Mouse (Mus musculus) hindbrain, embryonic 16.5 days (tissue): ENCODE results near the gene Cad. TPM values are rescaled to one million over a fixed set of nuclear protein-coding genes. Genes with fewer than 3 reads are reported as not detected.
A peak's percentile ranks its signal among the peaks of the same experiment; 100 is the strongest.
"Not testable (repeated sequence)": the region's sequence is repeated elsewhere in the genome, so short reads cannot be mapped to it uniquely, and the experiment has no call there.

ENCODE experiments used
- ATAC-seq: fragments of 200-750 bp; cut with Nextera tagmentation; 2 replicates; pipeline ENCODE4 v1.8.0; 2017; ENCODE audit warnings: moderate TSS enrichment, moderate library complexity
- H3K27ac ChIP-seq: fragments of 300-500 bp; sonication (generic); 2 replicates; pipeline ENCODE4 v1.5.1; 2014; ENCODE audit warnings: low read depth, mild to moderate bottlenecking, control low read depth, low read length, moderate library complexity
- H3K27me3 ChIP-seq: fragments of 300-500 bp; sonication (generic); replicated peaks from 2 replicates; pipeline ENCODE4 v1.6.1; 2014; ENCODE audit warnings: low read length; ENCODE audit not compliant: control insufficient read depth, insufficient read depth
- H3K36me3 ChIP-seq: fragments of 300-500 bp; sonication (generic); 2 replicates; pipeline ENCODE4 v1.6.1; 2014; ENCODE audit warnings: mild to moderate bottlenecking, low read length, moderate library complexity, mixed read lengths; ENCODE audit not compliant: control insufficient read depth, insufficient read depth
- H3K4me1 ChIP-seq: fragments of 300-500 bp; sonication (generic); 2 replicates; pipeline ENCODE4 v1.6.1; 2014; ENCODE audit warnings: low read depth, low read length; ENCODE audit not compliant: control insufficient read depth, insufficient read depth
- H3K4me2 ChIP-seq: fragments of 300-500 bp; sonication (generic); 2 replicates; pipeline ENCODE4 v1.6.1; 2014; ENCODE audit warnings: mild to moderate bottlenecking, low read length, control low read depth, moderate library complexity
- H3K4me3 ChIP-seq: fragments of 300-500 bp; sonication (generic); 2 replicates; pipeline ENCODE4 v1.5.1; 2014; ENCODE audit warnings: mild to moderate bottlenecking, low read length, control low read depth, moderate library complexity
- H3K9ac ChIP-seq: fragments of 300-500 bp; sonication (generic); 2 replicates; pipeline ENCODE4 v1.6.1; 2014; ENCODE audit warnings: low read depth, mild to moderate bottlenecking, control low read depth, low read length, moderate library complexity
- H3K9me3 ChIP-seq: fragments of 300-500 bp; sonication (generic); 2 replicates; pipeline ENCODE4 v1.6.1; 2014; ENCODE audit warnings: mild to moderate bottlenecking, low read length, moderate library complexity; ENCODE audit not compliant: control insufficient read depth
- WGBS: fragments of 180-500 bp; shearing (Covaris S2); extraction: QIAGEN DNeasy Blood & Tissue Kit; methylation state at CpG from one replicate; pipeline ENCODE4 v1.1.7; 2014; 5-methylcytosine and 5-hydroxymethylcytosine counted together
- polyA plus RNA-seq: library from polyadenylated mRNA; unstranded; fragments of >200 nt; fragmentation: Nextera tagmentation; extraction: Ambion mirVana; gene quantifications from 2 replicates; pipeline ENCODE4 v1.2.1, GENCODE M21; 2015

The Cad gene
- polyA plus RNA-seq, 1 experiment from 2014 or later = 11.6 TPM

GRCm38 (mm10) chr5:31053728-31054127 lies 852 bp upstream of the Cad start:
- peak overlapping the region; percentile 76 for H3K4me3 ChIP-seq
- peaks cover 17% of the 10 kb centered on the region for H3K4me1 ChIP-seq
- H3K27ac ChIP-seq, ATAC-seq, H3K27me3 ChIP-seq, H3K9me3 ChIP-seq, H3K36me3 ChIP-seq: not testable (repeated sequence)
- 47% methylated on average over 4 of the region's 4 CpGs for WGBS
- H3K9ac ChIP-seq = peak overlapping the region; percentile 64; the same call in 1 of the 2 replicates
- H3K4me2 ChIP-seq = peak overlapping the region; percentile 97

GRCm38 (mm10) chr5:31055216-31056140 lies 898 bp downstream of the Cad start:
- WGBS = 20% methylated on average over 19 of the region's 19 CpGs
- ATAC-seq = peak; percentile 3; the same call in 1 of the 2 replicates
- peaks cover 13% of the 10 kb centered on the region for H3K4me1 ChIP-seq

DNA sequence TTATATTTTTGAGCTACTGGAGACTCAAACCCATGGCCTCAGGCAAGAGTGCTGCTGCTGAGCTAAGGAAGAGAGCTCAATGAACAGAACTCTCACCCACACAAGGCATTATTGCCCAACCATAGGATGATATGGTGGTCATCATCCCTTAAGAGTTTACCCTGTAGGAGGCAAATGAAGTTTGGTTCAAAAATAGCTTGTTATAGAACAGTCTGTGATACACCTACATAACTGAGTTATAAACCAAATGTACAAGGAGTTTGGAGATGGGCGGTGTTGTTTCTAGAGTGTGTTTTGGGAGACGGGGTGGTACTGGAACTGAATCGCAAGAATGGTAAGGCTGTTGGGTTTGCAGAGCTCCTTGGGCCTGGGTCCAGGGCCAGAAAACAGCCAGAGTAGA lies 15.2 kb downstream of the Cad start:
- H3K36me3 ChIP-seq = peaks cover 66% of the 10 kb centered on the region

More at GRCm38 (mm10) chr5:31055216-31056140, 898 bp downstream of the Cad start:
- H3K27ac ChIP-seq = peak overlapping the region; percentile 80; the same call in 1 of the 2 replicates
- H3K27me3 ChIP-seq = no peaks in the 10 kb centered on the region
- peaks cover 6% of the 10 kb centered on the region for H3K36me3 ChIP-seq
- H3K4me3 ChIP-seq = peak overlapping the region; percentile 76
- peak overlapping the region; percentile 97 for H3K4me2 ChIP-seq
- H3K9me3 ChIP-seq = no peaks in the 10 kb centered on the region
- peak overlapping the region; percentile 88 for H3K9ac ChIP-seq

GRCm38 (mm10) chr5:31071059-31071458 lies 16.5 kb downstream of the Cad start:
- no peak overlapping the region for H3K27ac ChIP-seq
- H3K4me2 ChIP-seq = no peak overlapping the region
- H3K9ac ChIP-seq = no peak overlapping the region
- no peaks in the 10 kb centered on the region for H3K27me3 ChIP-seq
- no peaks in the 10 kb centered on the region for H3K4me1 ChIP-seq
- ATAC-seq = no peak
- H3K4me3 ChIP-seq = no peak overlapping the region
- WGBS = 67% methylated on average over 2 of the region's 2 CpGs
- no peaks in the 10 kb centered on the region for H3K9me3 ChIP-seq
- peaks cover 74% of the 10 kb centered on the region for H3K36me3 ChIP-seq

More for the DNA sequence above, 15.2 kb downstream of the Cad start:
- H3K27ac ChIP-seq = no peak overlapping the region
- H3K9me3 ChIP-seq = no peaks in the 10 kb centered on the region
- 98% methylated on average over 3 of the region's 3 CpGs for WGBS
- H3K4me3 ChIP-seq = no peak overlapping the region
- no peak overlapping the region for H3K4me2 ChIP-seq
- H3K4me1 ChIP-seq = no peaks in the 10 kb centered on the region
- no peak for ATAC-seq
- no peaks in the 10 kb centered on the region for H3K27me3 ChIP-seq
- H3K9ac ChIP-seq = no peak overlapping the region

DNA sequence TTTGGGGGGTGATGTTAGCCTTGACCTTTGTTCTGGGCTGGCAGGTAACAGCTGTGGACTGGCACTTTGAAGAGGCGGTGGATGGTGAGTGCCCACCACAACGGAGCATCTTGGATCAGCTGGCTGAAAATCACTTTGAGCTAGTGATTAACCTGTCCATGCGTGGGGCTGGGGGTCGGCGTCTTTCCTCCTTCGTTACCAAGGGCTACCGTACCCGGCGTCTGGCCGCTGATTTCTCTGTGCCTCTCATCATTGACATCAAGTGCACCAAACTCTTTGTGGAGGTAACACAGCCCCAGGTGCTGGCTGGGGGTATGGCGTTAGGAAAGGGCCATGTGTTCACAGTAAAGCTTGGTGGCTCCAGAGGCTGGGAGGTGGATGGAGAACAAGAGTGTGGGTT lies 17.2 kb downstream of the Cad start:
- H3K36me3 ChIP-seq = peaks cover 76% of the 10 kb centered on the region
- H3K4me2 ChIP-seq = no peak overlapping the region
- no peak overlapping the region for H3K4me3 ChIP-seq
- H3K27me3 ChIP-seq = no peaks in the 10 kb centered on the region
- no peaks in the 10 kb centered on the region for H3K4me1 ChIP-seq
- no peaks in the 10 kb centered on the region for H3K9me3 ChIP-seq
- no peak for ATAC-seq
- 96% methylated on average over 11 of the region's 11 CpGs for WGBS
- no peak overlapping the region for H3K27ac ChIP-seq
- H3K9ac ChIP-seq = no peak overlapping the region

- Histone ChIP-seq H3K4me2 (no peak overlapping the region), H3K9ac (no peak overlapping the region), H3K4me3 (no peak overlapping the region), H3K36me3 (peaks cover 74% of the 10 kb centered on the region), H3K27me3 (no peaks in the 10 kb centered on the region), H3K9me3 (no peaks in the 10 kb centered on the region), H3K27ac (no peak overlapping the region), H3K4me1 (no peaks in the 10 kb centered on the region)
- ATAC-seq = no peak
- 95% methylated on average over 12 of the region's 12 CpGs for WGBS
These were observed 18.6 kb downstream of the Cad start for GRCm38 (mm10) chr5:31073176-31073575.

DNA sequence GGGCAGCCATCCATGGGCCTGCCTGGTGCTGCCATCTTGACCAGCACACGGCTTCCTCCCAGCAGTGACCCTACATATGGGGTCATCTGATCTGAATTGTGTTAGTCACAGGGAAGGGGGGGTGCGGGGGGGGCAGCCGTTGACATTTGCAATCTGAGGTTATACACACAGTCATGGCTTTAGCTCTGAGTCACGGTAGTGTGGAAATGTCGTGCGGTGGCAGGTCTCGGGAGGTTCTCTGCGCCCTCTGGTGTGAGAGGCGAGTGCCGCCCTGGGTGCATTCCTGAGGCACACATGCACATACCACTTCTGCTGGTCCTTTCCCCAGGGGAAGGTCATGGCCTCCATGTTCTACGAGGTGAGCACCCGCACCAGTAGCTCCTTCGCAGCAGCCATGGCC lies 21.8 kb downstream of the Cad start:
- Histone ChIP-seq H3K4me3 (no peak overlapping the region), H3K27me3 (no peaks in the 10 kb centered on the region), H3K4me2 (no peak overlapping the region), H3K9ac (no peak overlapping the region), H3K9me3 (no peaks in the 10 kb centered on the region), H3K27ac (no peak overlapping the region), H3K36me3 (peaks cover 54% of the 10 kb centered on the region), H3K4me1 (no peaks in the 10 kb centered on the region)
- WGBS = 88% methylated on average over 13 of the region's 13 CpGs
- no peak for ATAC-seq

DNA sequence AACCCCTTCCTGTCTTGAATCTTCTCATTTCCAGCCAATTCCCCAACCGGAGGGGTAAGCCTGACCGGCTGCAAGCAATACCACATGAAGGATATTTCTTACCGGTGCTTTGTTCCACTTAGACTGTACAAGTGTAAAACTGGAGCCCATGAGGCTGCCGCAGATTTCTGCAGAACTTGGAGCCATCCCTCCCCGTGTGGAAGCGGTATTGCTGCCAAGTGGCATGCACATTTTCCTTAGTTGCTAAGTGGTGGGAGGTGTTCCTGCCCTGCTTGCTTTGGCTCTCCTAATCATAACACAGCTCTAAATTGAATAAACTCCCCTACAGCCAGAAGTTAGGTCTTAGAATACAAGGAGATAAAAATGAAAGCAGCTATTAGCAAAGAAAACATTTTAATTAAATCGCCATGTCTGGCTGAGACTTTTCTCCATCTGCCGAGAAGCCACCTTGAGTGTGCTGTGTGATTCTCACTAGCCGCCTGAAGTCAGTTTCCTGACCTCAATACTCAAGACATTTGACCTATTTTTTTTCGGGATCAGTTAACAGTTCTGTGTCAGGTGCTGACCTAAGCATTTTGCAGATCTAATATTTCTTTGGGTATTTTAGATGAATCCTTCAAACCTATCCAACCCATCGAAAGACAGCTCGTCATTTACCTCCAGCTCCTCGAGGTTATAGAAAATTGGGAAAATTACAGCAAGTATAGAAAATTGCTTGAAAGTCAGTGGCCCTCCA lies 25.6 kb downstream of the Cad start:
- no peak for ATAC-seq
- Histone ChIP-seq H3K36me3 (peaks cover 24% of the 10 kb centered on the region), H3K4me1 (no peaks in the 10 kb centered on the region), H3K4me3 (no peak overlapping the region), H3K27me3 (no peaks in the 10 kb centered on the region), H3K27ac (no peak overlapping the region), H3K9ac (no peak overlapping the region), H3K4me2 (no peak overlapping the region), H3K9me3 (no peaks in the 10 kb centered on the region)
- 81% methylated on average over 13 of the region's 13 CpGs for WGBS

- Histone ChIP-seq H3K4me3 (no peak overlapping the region), H3K36me3 (peaks cover 19% of the 10 kb centered on the region), H3K4me1 (no peaks in the 10 kb centered on the region), H3K27ac (no peak overlapping the region), H3K9ac (no peak overlapping the region), H3K4me2 (no peak overlapping the region), H3K27me3 (no peaks in the 10 kb centered on the region), H3K9me3 (no peaks in the 10 kb centered on the region)
- 71% methylated on average over 3 of the region's 3 CpGs for WGBS
- no peak for ATAC-seq
These were observed 26.2 kb downstream of the Cad start for GRCm38 (mm10) chr5:31080795-31081164.
